Mouse (Mus musculus) midbrain, embryonic 10.5 days (tissue): ENCODE data around the gene Pidd1. TPM values are rescaled to one million over a fixed set of nuclear protein-coding genes. Genes with fewer than 3 reads are reported as not detected.

Experiments
- DNase-seq: peaks from one replicate; pipeline ENCODE4 v3.0.0-alpha.2; 2017; ENCODE audit warnings: low spot score
- H3K27ac ChIP-seq: fragments of 300-500 bp; sonication (generic); replicated peaks from 2 replicates; pipeline ENCODE4 v1.5.1; 2016; ENCODE audit warnings: mild to moderate bottlenecking
- H3K27me3 ChIP-seq: fragments of 300-500 bp; sonication (generic); 2 replicates; pipeline ENCODE4 v1.6.1; 2016; ENCODE audit warnings: low read depth, mild to moderate bottlenecking; ENCODE audit not compliant: poor library complexity, severe bottlenecking
- H3K36me3 ChIP-seq: fragments of 300-500 bp; sonication (generic); 2 replicates; pipeline ENCODE4 v1.6.1; 2016; ENCODE audit warnings: mild to moderate bottlenecking, moderate library complexity
- H3K4me1 ChIP-seq: fragments of 300-500 bp; sonication (generic); 2 replicates; pipeline ENCODE4 v1.6.1; 2016
- H3K4me3 ChIP-seq: fragments of 300-500 bp; sonication (generic); 2 replicates; pipeline ENCODE4 v1.5.1; 2016; ENCODE audit warnings: mild to moderate bottlenecking, moderate library complexity
- H3K9me3 ChIP-seq: fragments of 300-500 bp; sonication (generic); replicated peaks from 2 replicates; pipeline ENCODE4 v1.6.1; 2016; ENCODE audit warnings: mild to moderate bottlenecking
- WGBS: fragments of 180-500 bp; shearing (Covaris S2); methylation state at CpG from one replicate; pipeline ENCODE4 v1.1.7; 2016; 5-methylcytosine and 5-hydroxymethylcytosine counted together
- polyA plus RNA-seq: library from polyadenylated mRNA; unstranded; fragments of >200 nt; fragmentation: Nextera tagmentation; extraction: Ambion mirVana; gene quantifications from 2 replicates; pipeline ENCODE4 v1.2.1, GENCODE M21; 2016

Pidd1 gene
- polyA plus RNA-seq = 18.8 and 20.9 TPM in 2 replicates

- Histone ChIP-seq H3K4me3 (peak within 1 kb of the TSS; percentile 58), H3K27ac (peak within 1 kb of the TSS; percentile 85), H3K36me3 (peaks cover 44% of the 10 kb centered on the region), H3K27me3 (no peaks in the 10 kb centered on the region), H3K9me3 (no peaks in the 10 kb centered on the region), H3K4me1 (peaks cover 59% of the 10 kb centered on the region)
- peak; percentile 79 for DNase-seq
- under 1% methylated on average over 25 of the region's 25 CpGs for WGBS
Measured at GRCm38 (mm10) chr7:141443828-141444237, at the start of gene Pidd1. TSS of gene Pidd1 (minus strand) at chr7:141444025.

- Histone ChIP-seq H3K27ac (no peak overlapping the region), H3K36me3 (peaks cover 39% of the 10 kb centered on the region), H3K4me1 (no peaks in the 10 kb centered on the region), H3K9me3 (no peaks in the 10 kb centered on the region), H3K4me3 (no peak overlapping the region), H3K27me3 (no peaks in the 10 kb centered on the region)
- no peak for DNase-seq
- 88% methylated on average over 5 of the region's 5 CpGs for WGBS
Measured at GRCm38 (mm10) chr7:141492738-141493137, 48.9 kb upstream of the Pidd1 start.

- Histone ChIP-seq H3K36me3 (peaks cover 38% of the 10 kb centered on the region), H3K9me3 (no peaks in the 10 kb centered on the region)
- WGBS = 89% methylated on average over 2 of the region's 2 CpGs
Measured at GRCm38 (mm10) chr7:141491151-141491550, 47.3 kb upstream of the Pidd1 start.

GRCm38 (mm10) chr7:141487141-141487540 lies 43.3 kb upstream of the Pidd1 start:
- H3K9me3 ChIP-seq = no peaks in the 10 kb centered on the region
- DNase-seq = no peak
- peaks cover 12% of the 10 kb centered on the region for H3K4me1 ChIP-seq
- no peak overlapping the region for H3K4me3 ChIP-seq
- 89% methylated on average over 7 of the region's 7 CpGs for WGBS
- H3K27me3 ChIP-seq = peaks cover 24% of the 10 kb centered on the region
- H3K36me3 ChIP-seq = peaks cover 10% of the 10 kb centered on the region
- no peak overlapping the region for H3K27ac ChIP-seq

More at GRCm38 (mm10) chr7:141491151-141491550, 47.3 kb upstream of the Pidd1 start:
- H3K27me3 ChIP-seq = no peaks in the 10 kb centered on the region
- H3K27ac ChIP-seq = no peak overlapping the region
- H3K4me3 ChIP-seq = no peak overlapping the region
- DNase-seq = no peak
- no peaks in the 10 kb centered on the region for H3K4me1 ChIP-seq

GRCm38 (mm10) chr7:141486239-141486638 lies 42.4 kb upstream of the Pidd1 start:
- no peak overlapping the region for H3K4me3 ChIP-seq
- H3K36me3 ChIP-seq = peaks cover 2% of the 10 kb centered on the region; the same call in 1 of the 2 replicates
- H3K27ac ChIP-seq = no peak overlapping the region
- peaks cover 33% of the 10 kb centered on the region for H3K27me3 ChIP-seq
- 97% methylated on average over 1 of the region's 1 CpGs for WGBS
- H3K9me3 ChIP-seq = no peaks in the 10 kb centered on the region
- DNase-seq = no peak
- peaks cover 21% of the 10 kb centered on the region for H3K4me1 ChIP-seq

GRCm38 (mm10) chr7:141485606-141486005 lies 41.8 kb upstream of the Pidd1 start:
- H3K27me3 ChIP-seq = peaks cover 38% of the 10 kb centered on the region
- H3K36me3 ChIP-seq = no peaks in the 10 kb centered on the region
- H3K4me3 ChIP-seq = no peak overlapping the region
- H3K4me1 ChIP-seq = peaks cover 27% of the 10 kb centered on the region
- 94% methylated on average over 2 of the region's 2 CpGs for WGBS
- DNase-seq = no peak
- no peak overlapping the region for H3K27ac ChIP-seq
- H3K9me3 ChIP-seq = no peaks in the 10 kb centered on the region

GRCm38 (mm10) chr7:141485186-141485585 lies 41.4 kb upstream of the Pidd1 start:
- Histone ChIP-seq H3K36me3 (no peaks in the 10 kb centered on the region), H3K4me3 (no peak overlapping the region), H3K9me3 (no peaks in the 10 kb centered on the region), H3K4me1 (peaks cover 29% of the 10 kb centered on the region), H3K27me3 (peaks cover 38% of the 10 kb centered on the region), H3K27ac (no peak overlapping the region)
- WGBS = 66% methylated on average over 2 of the region's 2 CpGs
- no peak for DNase-seq

GRCm38 (mm10) chr7:141484186-141485120 lies 40.6 kb upstream of the Pidd1 start:
- H3K27me3 ChIP-seq = peaks cover 38% of the 10 kb centered on the region
- no peaks in the 10 kb centered on the region for H3K36me3 ChIP-seq
- H3K4me1 ChIP-seq = peaks cover 29% of the 10 kb centered on the region
- DNase-seq = no peak
- 80% methylated on average over 5 of the region's 5 CpGs for WGBS
- no peaks in the 10 kb centered on the region for H3K9me3 ChIP-seq
- H3K4me3 ChIP-seq = no peak overlapping the region
- no peak overlapping the region for H3K27ac ChIP-seq

- no peak for DNase-seq
- peaks cover 30% of the 10 kb centered on the region for H3K4me1 ChIP-seq
- peak overlapping the region; percentile 74; the same call in 1 of the 2 replicates for H3K4me3 ChIP-seq
- peaks cover 40% of the 10 kb centered on the region for H3K27me3 ChIP-seq
- no peaks in the 10 kb centered on the region for H3K36me3 ChIP-seq
- H3K9me3 ChIP-seq = no peaks in the 10 kb centered on the region
- WGBS = 78% methylated on average over 6 of the region's 6 CpGs
- no peak overlapping the region for H3K27ac ChIP-seq
Measured at GRCm38 (mm10) chr7:141483114-141483653, 39.4 kb upstream of the Pidd1 start.

- Histone ChIP-seq H3K27me3 (peaks cover 46% of the 10 kb centered on the region), H3K27ac (peak overlapping the region; percentile 79), H3K36me3 (no peaks in the 10 kb centered on the region), H3K4me3 (peak overlapping the region; percentile 74), H3K4me1 (peaks cover 35% of the 10 kb centered on the region), H3K9me3 (no peaks in the 10 kb centered on the region)
- 5% methylated on average over 11 of the region's 11 CpGs for WGBS
- no peak for DNase-seq
Measured at GRCm38 (mm10) chr7:141482531-141483024, 38.8 kb upstream of the Pidd1 start.

- no peaks in the 10 kb centered on the region for H3K36me3 ChIP-seq
- peak overlapping the region; percentile 79 for H3K27ac ChIP-seq
- WGBS = under 1% methylated on average over 81 of the region's 81 CpGs
- DNase-seq = peak; percentile 73
- peak overlapping the region; percentile 74 for H3K4me3 ChIP-seq
- H3K27me3 ChIP-seq = peaks cover 54% of the 10 kb centered on the region
- H3K4me1 ChIP-seq = peaks cover 43% of the 10 kb centered on the region
- H3K9me3 ChIP-seq = no peaks in the 10 kb centered on the region
Measured at GRCm38 (mm10) chr7:141481498-141482401, 37.9 kb upstream of the Pidd1 start.
